Mouse (Mus musculus): Measurements from ENCODE around the gene Ctbs.
"Not testable (repeated sequence)": the region's sequence is repeated elsewhere in the genome, so short reads cannot be mapped to it uniquely, and the experiment has no call there.

The Ctbs gene

DNA sequence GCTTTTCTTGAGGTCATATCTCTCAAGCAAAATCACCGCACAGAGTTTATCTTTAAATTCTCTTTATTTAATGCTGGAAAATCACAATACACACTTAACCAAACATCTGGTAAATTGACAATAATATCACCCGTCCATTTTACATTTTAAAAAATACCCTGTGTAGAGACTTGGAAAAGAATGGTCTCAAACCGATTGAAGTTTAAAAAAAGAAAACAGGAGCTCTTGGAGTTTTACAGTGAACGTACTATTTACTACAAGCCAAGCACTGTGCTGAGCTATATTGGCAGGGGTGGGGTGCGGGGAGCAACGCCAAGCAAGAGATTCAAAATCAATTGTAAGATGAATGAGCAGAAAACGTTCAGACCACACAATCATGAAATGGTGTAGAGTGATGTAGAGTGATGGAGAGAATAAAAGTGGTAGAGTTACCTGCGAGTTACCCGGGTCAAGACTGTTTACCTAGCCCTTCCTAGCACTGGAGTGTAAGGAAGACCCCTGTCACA lies at the start of gene Ctbs:
Ctbs (plus strand) TSS at position 51 of the 506 bp plus-strand sequence.
- DNase-seq (ENCODE audit: low read depth) = peak; percentile 5

DNA sequence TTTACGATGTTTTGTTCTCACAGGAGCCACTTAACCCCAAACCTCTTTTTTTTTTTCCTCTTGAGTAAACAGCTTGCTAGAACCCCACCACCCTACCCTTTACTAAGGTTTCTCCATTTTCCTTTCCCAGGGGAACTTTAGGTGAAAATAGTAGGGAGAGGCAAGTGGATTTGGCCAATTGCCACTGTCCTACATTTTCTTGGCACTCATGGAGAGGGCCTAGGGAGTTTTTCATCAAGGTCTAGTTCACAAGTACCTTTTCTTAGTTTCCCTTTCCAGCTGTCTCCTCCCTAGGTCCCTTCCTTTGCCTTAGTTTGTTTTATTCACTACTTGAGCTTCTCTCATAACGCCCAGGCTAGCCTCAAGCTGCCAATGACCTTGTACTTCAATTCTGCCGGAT lies 45.8 kb upstream of the Ctbs start:
- DNase-seq (ENCODE audit: low read depth) = no peak

GRCm38 (mm10) chr3:146404311-146405201 lies 45.0 kb upstream of the Ctbs start, which contains the start of gene Ssx2ip:
Gene Ssx2ip (plus strand): TSS chr3:146404642.
- peak; percentile 97 for DNase-seq (ENCODE audit: low read depth)

GRCm38 (mm10) chr3:146405213-146406006 lies 44.2 kb upstream of the Ctbs start:
- no peak for DNase-seq (ENCODE audit: low read depth)

DNA sequence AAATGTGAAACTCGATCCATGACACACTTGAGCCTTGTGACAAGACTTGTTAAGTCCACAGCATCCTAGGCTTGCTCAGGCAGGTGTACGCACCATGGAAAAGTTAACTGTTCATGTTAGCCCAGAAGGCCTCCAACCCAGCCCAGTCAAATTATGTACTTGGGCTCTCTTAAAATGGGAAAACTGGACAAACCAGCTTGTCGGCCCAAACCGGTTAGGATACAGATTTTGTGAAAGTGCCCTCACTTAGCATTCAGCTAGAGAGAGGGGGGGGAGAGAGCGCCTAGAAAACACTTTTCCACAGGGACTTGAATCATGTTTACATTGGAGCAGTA lies 43.6 kb upstream of the Ctbs start:
- no peak for DNase-seq (ENCODE audit: low read depth)

DNA sequence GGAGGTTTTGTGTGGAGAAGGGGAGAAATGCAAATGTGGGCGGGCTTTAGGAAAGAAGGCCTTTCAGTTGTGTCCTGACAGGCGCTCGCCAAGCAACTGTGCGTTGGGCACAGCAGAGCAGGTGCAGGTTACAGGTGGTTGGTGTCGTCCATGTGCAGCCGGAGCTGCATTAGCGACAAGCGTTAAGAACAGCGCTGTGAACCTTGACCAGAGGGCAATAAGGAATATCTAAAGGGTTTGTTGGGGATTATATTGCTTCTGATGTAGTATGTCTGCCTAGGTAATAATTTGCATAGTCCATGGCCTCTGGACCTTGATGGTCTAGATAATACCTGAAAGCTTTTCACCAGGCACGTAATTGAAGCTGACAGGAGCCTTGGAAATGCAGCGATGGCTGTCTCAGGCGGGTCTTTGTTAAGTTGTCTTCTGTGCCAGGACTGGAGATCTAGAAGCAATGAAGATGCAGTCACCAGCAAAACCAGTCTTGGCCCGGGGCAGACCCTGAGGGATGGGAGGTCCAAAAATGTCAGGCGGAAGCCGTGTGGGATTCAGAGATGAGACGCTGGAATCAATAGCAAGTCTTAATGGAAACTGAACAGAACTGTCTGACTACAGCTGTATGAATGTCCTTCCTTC lies 42.4 kb upstream of the Ctbs start:
- DNase-seq (ENCODE audit: low read depth) = no peak

DNA sequence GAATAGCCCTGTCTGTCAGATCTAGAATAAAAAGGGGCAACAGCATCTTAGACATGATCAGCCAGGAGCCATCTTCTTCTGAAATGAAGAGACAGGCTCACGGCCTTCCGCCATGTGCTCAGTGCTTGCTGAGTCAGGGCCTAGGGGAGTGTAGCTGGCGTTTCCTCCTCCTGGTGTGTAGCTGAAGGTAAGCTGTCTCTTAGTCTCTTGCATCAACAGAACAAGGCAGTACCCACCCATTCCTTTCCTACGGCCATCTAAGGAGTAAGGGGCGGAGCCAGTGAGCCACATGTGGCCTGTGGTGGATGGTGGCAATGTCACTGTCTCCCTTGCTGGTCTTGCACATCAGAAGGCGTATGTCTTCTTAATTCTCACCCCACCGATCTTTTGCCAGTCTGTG lies 39.5 kb upstream of the Ctbs start:
- DNase-seq (ENCODE audit: low read depth) = no peak

GRCm38 (mm10) chr3:146412008-146412407 lies 37.6 kb upstream of the Ctbs start:
- DNase-seq (ENCODE audit: low read depth) = no peak

- peak; percentile 65 for DNase-seq (ENCODE audit: low read depth)
Observed at GRCm38 (mm10) chr3:146412480-146412879, 37.1 kb upstream of the Ctbs start.

DNA sequence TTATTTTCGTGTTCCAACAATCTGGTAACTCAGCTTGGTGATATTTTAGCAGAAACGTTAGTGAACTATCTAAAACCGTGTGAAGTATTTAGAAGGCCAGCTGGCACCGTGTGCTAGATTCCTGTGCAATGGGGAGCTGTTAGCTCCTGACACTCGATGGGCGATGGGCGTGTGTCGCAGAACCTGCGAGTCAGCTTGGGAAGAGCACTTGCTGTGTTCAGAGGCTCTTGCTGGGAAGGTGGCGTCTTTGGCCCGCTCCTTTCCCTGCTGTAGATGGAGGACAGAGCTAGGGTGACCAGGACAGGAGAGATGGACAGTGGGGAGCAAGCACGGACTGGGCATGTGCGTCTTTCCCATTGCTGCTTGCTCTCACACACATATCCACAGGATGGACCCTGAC lies 36.6 kb upstream of the Ctbs start:
- peak; percentile 33 for DNase-seq (ENCODE audit: low read depth)

DNA sequence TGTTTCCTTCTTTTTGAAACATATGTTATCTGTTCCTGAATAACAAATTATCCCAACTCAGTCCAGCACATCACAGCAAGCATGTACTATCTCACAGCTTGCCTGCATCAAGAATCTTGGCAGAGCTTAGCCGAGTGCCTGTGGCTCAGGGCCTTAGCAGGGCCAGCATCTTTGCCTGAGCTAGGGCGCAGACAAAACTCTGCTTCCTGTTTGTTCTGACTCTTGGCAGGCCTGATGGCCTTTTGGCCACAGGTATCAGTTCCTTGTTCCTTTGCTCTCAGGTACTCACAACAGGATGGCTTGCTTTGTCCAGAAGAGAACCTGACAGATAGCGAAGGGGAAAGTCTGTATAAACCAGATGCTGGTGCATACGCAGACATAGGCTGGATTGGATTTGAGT lies 35.6 kb upstream of the Ctbs start:
- DNase-seq (ENCODE audit: low read depth) = peak; percentile 11

GRCm38 (mm10) chr3:146414555-146414954 lies 35.0 kb upstream of the Ctbs start:
- DNase-seq (ENCODE audit: low read depth) = no peak

- DNase-seq (ENCODE audit: low read depth) = no peak
Observed at GRCm38 (mm10) chr3:146417873-146418272, 31.7 kb upstream of the Ctbs start.

DNA sequence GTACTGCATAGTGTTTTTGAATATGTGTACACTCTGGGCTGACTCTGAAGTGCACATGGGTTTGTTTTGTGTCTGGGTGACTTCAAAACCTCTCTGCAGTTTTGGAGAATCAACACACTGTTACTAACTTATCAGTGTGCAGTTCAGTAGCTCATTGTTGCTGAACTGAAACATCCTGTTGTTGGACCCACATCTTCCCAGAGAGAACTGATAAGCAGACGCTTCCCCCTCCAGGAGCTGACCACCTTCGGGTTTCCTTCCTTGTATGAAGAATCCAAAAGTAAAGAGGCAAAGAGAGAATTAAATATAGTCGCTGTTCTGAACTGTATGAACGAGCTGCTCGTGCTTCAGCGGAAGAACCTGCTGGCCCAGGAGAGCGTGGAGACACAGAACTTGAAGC lies 30.7 kb upstream of the Ctbs start:
- DNase-seq (ENCODE audit: low read depth) = no peak

DNA sequence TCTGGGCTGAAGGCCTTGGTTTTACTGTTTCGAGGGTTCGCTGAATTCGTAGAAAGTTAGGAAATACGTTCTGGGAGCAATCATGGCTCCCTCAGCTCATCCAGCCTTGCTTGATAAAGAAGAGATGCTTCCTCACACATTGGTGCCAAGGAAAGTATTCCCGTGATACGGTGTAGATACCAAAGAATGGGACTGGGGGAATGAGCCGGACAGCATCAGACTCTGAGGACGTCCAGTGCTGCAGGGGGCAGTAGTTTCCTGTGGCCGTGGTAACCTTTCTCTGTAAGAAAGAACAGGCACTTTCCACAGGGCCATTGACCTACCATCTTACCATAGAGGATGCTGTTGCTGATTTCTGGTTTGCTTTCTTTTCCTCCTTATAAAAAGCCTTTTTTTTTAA lies 30.1 kb upstream of the Ctbs start:
- DNase-seq (ENCODE audit: low read depth) = no peak

GRCm38 (mm10) chr3:146419992-146420537 lies 29.5 kb upstream of the Ctbs start:
- no peak for DNase-seq (ENCODE audit: low read depth)

- DNase-seq (ENCODE audit: low read depth) = no peak
Observed at GRCm38 (mm10) chr3:146421787-146422186, 27.8 kb upstream of the Ctbs start.

- DNase-seq (ENCODE audit: low read depth) = peak; percentile 14
Observed at GRCm38 (mm10) chr3:146423710-146424109, 25.9 kb upstream of the Ctbs start.

GRCm38 (mm10) chr3:146424306-146424900 lies 25.2 kb upstream of the Ctbs start:
- DNase-seq (ENCODE audit: low read depth) = no peak

- DNase-seq (ENCODE audit: low read depth) = no peak
Observed at GRCm38 (mm10) chr3:146425902-146426301, 23.7 kb upstream of the Ctbs start.

GRCm38 (mm10) chr3:146426489-146426888 lies 23.1 kb upstream of the Ctbs start:
- no peak for DNase-seq (ENCODE audit: low read depth)

- not testable (repeated sequence) for DNase-seq (ENCODE audit: low read depth)
Observed at GRCm38 (mm10) chr3:146433063-146433462, 16.5 kb upstream of the Ctbs start.
